Mouse (Mus musculus): ENCODE measurements around the gene 9930021J03Rik. TPM values are rescaled to one million over a fixed set of nuclear protein-coding genes. Genes with fewer than 3 reads are reported as not detected.

9930021J03Rik gene
- polyA plus RNA-seq, 1 experiment from 2014 or later, result 7.1 TPM

DNA sequence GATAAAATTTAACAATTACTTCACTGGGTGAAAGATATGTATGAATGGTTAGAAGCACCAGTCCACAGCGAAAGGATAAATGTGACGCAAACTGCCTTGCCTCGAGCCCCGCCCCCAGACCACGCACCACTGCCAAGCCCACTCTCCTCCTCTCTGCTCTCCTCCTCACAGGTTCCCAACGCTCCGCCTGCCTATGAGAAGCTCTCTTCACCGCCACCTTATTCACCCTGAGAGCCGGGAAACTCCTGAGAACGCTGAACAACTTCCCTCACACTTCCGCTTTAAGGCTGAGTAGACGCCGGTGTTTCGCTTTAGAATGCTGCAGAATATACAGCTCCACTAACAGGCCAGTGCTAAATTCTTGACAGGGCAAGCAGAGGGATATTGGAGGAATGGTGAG is 97.8 kb downstream of the 9930021J03Rik start:
- H3K27me3 ChIP-seq (replicated peaks; ENCODE audit: control insufficient read depth, insufficient read depth, low read length), result no peaks in the 10 kb centered on the region
- H3K4me1 ChIP-seq (replicated peaks; ENCODE audit: control insufficient read depth, insufficient read depth, low read length), result no peaks in the 10 kb centered on the region
- no peak overlapping the region for H3K4me2 ChIP-seq (ENCODE audit: low read length)
- WGBS, result 69% methylated on average over 14 of the region's 14 CpGs
- H3K27ac ChIP-seq (ENCODE audit: low read length), result no peak overlapping the region
- H3K9me3 ChIP-seq (ENCODE audit: control insufficient read depth, low read length), result no peaks in the 10 kb centered on the region
- no peaks in the 10 kb centered on the region for H3K36me3 ChIP-seq (ENCODE audit: control insufficient read depth, insufficient read depth)
- no peak for ATAC-seq
- no peak overlapping the region for H3K9ac ChIP-seq (replicated peaks; ENCODE audit: low read depth, low read length)
- no peak overlapping the region for H3K4me3 ChIP-seq (replicated peaks; ENCODE audit: low read length)

DNA sequence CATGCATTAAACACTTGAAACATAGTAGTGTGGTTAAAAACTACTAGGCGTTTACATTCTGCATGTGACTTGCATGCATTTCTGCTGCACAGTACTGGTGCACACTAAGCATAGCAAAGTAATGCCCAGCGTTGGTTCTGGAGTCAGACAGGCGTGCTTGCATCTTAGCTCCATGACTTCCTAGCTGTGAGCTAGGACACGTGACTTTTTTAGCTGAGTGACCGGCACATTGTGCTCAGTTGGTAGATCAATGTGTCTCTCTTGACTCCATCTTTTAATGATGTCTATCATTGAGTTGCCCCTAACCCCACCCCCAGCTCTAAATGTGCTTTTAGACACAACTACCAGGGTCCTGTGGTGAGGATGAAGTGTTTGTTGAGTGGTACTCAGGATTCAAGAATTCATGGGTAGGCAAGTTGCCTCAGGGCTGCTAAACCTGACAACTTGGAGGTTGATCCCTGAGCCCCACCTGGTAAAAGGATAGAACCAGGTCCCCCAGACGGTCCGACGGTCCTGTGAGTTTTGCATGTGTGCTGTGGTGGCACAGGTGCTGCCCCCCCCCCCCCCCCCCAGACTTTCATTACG is 98.4 kb downstream of the 9930021J03Rik start:
- Histone ChIP-seq H3K4me1 (replicated peaks; ENCODE audit: control insufficient read depth, insufficient read depth, low read length) (no peaks in the 10 kb centered on the region), H3K36me3 (ENCODE audit: control insufficient read depth, insufficient read depth) (no peaks in the 10 kb centered on the region), H3K27ac (ENCODE audit: low read length) (no peak overlapping the region), H3K27me3 (replicated peaks; ENCODE audit: control insufficient read depth, insufficient read depth, low read length) (no peaks in the 10 kb centered on the region), H3K4me2 (ENCODE audit: low read length) (no peak overlapping the region), H3K9ac (replicated peaks; ENCODE audit: low read depth, low read length) (no peak overlapping the region), H3K4me3 (replicated peaks; ENCODE audit: low read length) (no peak overlapping the region), H3K9me3 (ENCODE audit: control insufficient read depth, low read length) (no peaks in the 10 kb centered on the region)
- ATAC-seq, result no peak
- 85% methylated on average over 9 of the region's 9 CpGs for WGBS

DNA sequence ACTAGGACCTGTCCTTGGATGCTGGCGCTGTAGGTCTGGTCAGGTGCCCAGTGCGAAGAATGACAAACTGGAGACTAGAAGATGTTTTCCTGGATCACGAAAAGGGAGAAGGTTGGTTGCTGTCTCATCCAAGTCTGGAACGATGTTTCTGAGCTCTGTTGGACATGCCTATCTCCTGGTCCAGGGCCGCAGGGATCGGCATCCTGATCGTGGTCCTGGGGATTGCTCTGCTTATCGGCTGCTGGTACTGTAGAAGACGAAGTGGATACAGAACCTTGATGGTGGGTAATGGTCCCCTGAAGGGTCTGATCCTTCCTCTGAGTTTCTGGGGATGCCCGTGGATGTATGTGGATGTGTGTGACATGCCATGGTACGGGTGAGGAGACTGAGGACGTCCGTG is 101.4 kb downstream of the 9930021J03Rik start:
- 93% methylated on average over 13 of the region's 13 CpGs for WGBS
- H3K4me3 ChIP-seq (replicated peaks; ENCODE audit: low read length), result no peak overlapping the region
- H3K4me2 ChIP-seq (ENCODE audit: low read length), result no peak overlapping the region
- no peaks in the 10 kb centered on the region for H3K36me3 ChIP-seq (ENCODE audit: control insufficient read depth, insufficient read depth)
- H3K9ac ChIP-seq (replicated peaks; ENCODE audit: low read depth, low read length), result no peak overlapping the region
- no peaks in the 10 kb centered on the region for H3K27me3 ChIP-seq (replicated peaks; ENCODE audit: control insufficient read depth, insufficient read depth, low read length)
- H3K4me1 ChIP-seq (replicated peaks; ENCODE audit: control insufficient read depth, insufficient read depth, low read length), result no peaks in the 10 kb centered on the region
- no peak for ATAC-seq
- no peak overlapping the region for H3K27ac ChIP-seq (ENCODE audit: low read length)
- no peaks in the 10 kb centered on the region for H3K9me3 ChIP-seq (ENCODE audit: control insufficient read depth, low read length)

DNA sequence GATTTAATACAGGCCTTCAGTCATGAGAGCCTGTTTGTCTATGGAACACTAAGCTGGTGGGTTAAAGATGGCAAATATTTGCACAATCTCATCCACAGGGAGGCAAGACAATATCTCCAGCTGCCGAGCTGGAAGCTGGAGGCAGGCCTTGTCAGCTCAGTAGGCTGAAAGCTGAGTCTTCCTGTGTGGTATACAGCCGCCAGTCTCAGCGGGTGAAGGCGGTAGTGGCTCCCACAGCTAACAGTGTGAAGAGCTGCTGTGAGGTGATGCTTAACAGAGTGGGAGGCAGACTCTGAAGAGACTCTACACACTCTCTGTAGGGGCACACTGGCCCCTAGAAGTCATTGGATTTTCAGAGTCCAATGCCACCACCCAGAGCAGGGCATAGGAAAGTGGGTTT is 104.1 kb downstream of the 9930021J03Rik start:
- Histone ChIP-seq H3K9me3 (ENCODE audit: control insufficient read depth, low read length) (no peaks in the 10 kb centered on the region), H3K4me1 (replicated peaks; ENCODE audit: control insufficient read depth, insufficient read depth, low read length) (no peaks in the 10 kb centered on the region), H3K36me3 (ENCODE audit: control insufficient read depth, insufficient read depth) (no peaks in the 10 kb centered on the region), H3K4me2 (ENCODE audit: low read length) (no peak overlapping the region), H3K9ac (replicated peaks; ENCODE audit: low read depth, low read length) (no peak overlapping the region), H3K27ac (ENCODE audit: low read length) (no peak overlapping the region), H3K4me3 (replicated peaks; ENCODE audit: low read length) (no peak overlapping the region), H3K27me3 (replicated peaks; ENCODE audit: control insufficient read depth, insufficient read depth, low read length) (no peaks in the 10 kb centered on the region)
- 77% methylated on average over 4 of the region's 4 CpGs for WGBS
- ATAC-seq, result no peak

DNA sequence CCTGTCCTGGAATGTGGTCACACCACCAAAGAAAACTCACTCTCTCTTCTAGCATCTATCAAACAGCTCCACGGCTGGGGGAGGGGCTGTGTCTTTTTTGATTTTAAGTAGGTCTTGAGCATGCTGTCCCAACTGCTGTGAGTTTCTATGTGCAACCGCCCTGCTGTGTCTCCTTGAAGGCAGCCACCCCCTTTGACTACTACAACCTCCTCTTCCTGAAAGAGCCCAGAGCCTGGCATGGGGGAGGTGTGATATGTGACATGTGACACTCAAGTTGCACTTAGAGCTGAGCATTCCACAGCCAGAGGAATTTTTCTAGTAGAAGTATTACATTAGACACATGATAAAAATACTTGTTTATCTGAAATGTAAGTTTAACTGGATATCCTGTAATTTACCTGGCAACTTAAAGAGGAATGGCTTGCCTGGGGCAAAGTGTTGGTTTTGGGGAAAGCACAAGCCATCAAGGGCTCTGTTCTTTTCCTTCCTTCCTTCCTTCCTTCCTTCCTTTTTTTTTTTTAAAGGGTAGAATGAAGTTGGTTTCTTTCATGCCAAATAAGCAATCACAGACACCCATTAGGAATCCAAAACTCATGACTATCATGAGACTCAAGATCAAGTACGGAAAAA is 108.4 kb downstream of the 9930021J03Rik start, which contains the start of gene Mlana:
Mlana (plus strand) TSS at position 580 of the 630 bp plus-strand sequence.
- H3K27ac ChIP-seq (ENCODE audit: low read length), result no peak within 1 kb of the TSS
- H3K9ac ChIP-seq (replicated peaks; ENCODE audit: low read depth, low read length), result no peak within 1 kb of the TSS
- H3K27me3 ChIP-seq (replicated peaks; ENCODE audit: control insufficient read depth, insufficient read depth, low read length), result no peaks in the 10 kb centered on the region
- no peaks in the 10 kb centered on the region for H3K4me1 ChIP-seq (replicated peaks; ENCODE audit: control insufficient read depth, insufficient read depth, low read length)
- ATAC-seq, result no peak
- H3K36me3 ChIP-seq (ENCODE audit: control insufficient read depth, insufficient read depth), result no peaks in the 10 kb centered on the region
- WGBS, result 64% methylated on average over 3 of the region's 3 CpGs
- H3K4me2 ChIP-seq (ENCODE audit: low read length), result no peak within 1 kb of the TSS
- H3K9me3 ChIP-seq (ENCODE audit: control insufficient read depth, low read length), result no peaks in the 10 kb centered on the region
- H3K4me3 ChIP-seq (replicated peaks; ENCODE audit: low read length), result no peak within 1 kb of the TSS

DNA sequence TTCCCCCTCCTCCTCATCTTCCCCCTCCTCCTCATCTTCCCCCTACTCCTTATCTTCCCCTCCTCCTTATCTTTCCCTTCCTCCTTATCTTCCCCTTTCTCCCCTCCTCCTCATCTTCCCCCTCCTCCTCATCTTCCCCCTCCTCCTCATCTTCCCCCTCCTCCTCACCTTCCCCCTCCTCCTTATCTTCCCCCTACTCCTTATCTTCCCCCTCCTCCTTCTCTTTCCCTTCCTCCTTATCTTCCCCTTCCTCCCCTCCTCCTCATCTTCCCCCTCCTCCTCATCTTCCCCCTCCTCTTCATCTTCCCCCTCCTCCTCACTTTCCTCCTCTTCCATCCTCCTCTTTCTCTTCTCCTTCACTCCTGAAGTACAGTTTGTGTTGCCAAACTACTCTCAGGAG is 108.9 kb downstream of the 9930021J03Rik start:
- H3K4me3 ChIP-seq (replicated peaks; ENCODE audit: low read length), result no peak overlapping the region
- H3K9ac ChIP-seq (replicated peaks; ENCODE audit: low read depth, low read length), result no peak overlapping the region
- H3K27me3 ChIP-seq (replicated peaks; ENCODE audit: control insufficient read depth, insufficient read depth, low read length), result no peaks in the 10 kb centered on the region
- H3K4me2 ChIP-seq (ENCODE audit: low read length), result no peak overlapping the region
- no peaks in the 10 kb centered on the region for H3K4me1 ChIP-seq (replicated peaks; ENCODE audit: control insufficient read depth, insufficient read depth, low read length)
- H3K36me3 ChIP-seq (ENCODE audit: control insufficient read depth, insufficient read depth), result no peaks in the 10 kb centered on the region
- ATAC-seq, result no peak
- H3K27ac ChIP-seq (ENCODE audit: low read length), result no peak overlapping the region
- no peaks in the 10 kb centered on the region for H3K9me3 ChIP-seq (ENCODE audit: control insufficient read depth, low read length)

DNA sequence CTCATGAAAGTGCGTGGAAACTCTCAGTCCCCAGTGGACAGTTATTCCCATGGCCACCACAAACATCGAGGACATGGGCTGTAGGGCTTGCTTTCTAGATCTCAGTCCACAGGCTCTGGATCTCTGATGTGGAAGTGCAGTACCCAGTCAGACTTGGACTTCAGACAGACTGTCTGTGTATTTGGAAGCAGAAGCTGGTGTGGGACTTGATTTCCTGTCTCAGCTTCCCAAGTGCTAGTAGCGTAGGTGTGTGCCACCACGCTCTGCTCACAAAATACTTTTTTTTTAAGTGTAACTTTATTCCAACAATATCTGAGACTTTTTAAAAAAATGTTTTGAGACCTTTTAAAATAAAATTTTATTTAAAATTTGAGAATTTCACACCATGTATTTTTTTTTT is 109.5 kb downstream of the 9930021J03Rik start:
- Histone ChIP-seq H3K4me3 (replicated peaks; ENCODE audit: low read length) (no peak overlapping the region), H3K9ac (replicated peaks; ENCODE audit: low read depth, low read length) (no peak overlapping the region), H3K27ac (ENCODE audit: low read length) (no peak overlapping the region), H3K4me1 (replicated peaks; ENCODE audit: control insufficient read depth, insufficient read depth, low read length) (no peaks in the 10 kb centered on the region), H3K36me3 (ENCODE audit: control insufficient read depth, insufficient read depth) (no peaks in the 10 kb centered on the region), H3K27me3 (replicated peaks; ENCODE audit: control insufficient read depth, insufficient read depth, low read length) (no peaks in the 10 kb centered on the region), H3K4me2 (ENCODE audit: low read length) (no peak overlapping the region), H3K9me3 (ENCODE audit: control insufficient read depth, low read length) (no peaks in the 10 kb centered on the region)
- ATAC-seq, result no peak
- 93% methylated on average over 4 of the region's 4 CpGs for WGBS

DNA sequence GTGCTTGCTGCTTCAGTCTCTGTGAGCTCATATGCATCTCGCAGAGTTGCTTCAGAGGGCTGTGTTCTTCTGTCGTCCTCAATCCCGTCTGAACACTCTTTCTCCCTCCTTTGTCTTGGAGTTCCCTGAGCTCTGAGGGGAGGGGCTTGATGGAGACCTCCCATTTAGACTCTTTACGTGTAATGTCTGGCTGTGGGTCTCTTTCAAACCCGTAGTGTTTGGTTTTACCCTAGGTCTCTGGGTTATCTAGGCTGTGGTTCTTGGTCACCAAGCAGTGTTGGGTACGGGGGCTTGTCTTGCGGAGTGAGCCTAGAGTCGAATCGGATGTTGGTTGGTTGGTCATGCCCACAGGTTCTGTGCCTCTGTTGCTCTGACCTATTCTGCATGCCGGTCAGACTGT is 110.7 kb downstream of the 9930021J03Rik start:
- 78% methylated on average over 10 of the region's 10 CpGs for WGBS
- Histone ChIP-seq H3K9ac (replicated peaks; ENCODE audit: low read depth, low read length) (no peak overlapping the region), H3K9me3 (ENCODE audit: control insufficient read depth, low read length) (no peaks in the 10 kb centered on the region)

DNA sequence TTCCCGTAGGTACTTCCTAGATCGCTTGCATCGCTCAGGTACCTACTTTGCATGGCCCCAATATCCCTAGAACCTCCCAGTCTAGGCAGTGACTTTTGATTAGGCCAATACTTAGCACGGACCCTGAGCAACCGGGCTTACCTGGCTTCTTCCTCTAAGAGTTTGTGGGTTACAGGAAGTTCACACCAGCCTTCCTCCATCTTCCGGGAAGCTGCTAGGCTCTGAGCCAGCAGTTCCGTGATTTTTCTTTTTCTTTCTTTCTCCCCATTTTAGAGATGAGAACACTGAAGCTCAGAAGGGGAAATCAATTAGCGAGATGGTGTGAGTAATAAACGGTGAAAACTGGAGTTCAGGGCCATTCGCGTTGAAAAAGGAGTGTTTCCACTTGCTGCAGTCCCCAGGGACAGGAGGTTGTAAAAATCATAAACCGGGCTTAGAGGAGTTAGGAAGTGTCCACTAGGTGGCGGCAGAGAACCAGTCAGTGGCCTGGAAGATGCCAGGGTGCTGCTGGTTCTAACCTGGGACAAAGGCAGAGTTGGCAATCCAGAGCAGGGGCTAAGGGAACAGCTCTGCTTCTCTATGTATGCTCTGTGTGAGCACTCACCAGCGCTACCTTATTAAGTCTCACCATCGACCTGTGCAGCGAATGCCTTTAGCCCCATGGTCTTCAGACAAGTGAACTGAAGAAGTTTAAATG is 121.8 kb downstream of the 9930021J03Rik start:
- 53% methylated on average over 16 of the region's 16 CpGs for WGBS
- H3K9ac ChIP-seq (replicated peaks; ENCODE audit: low read depth, low read length), result no peak overlapping the region
- H3K27me3 ChIP-seq (replicated peaks; ENCODE audit: control insufficient read depth, insufficient read depth, low read length), result no peaks in the 10 kb centered on the region
- peak; percentile 79 for ATAC-seq
- no peak overlapping the region for H3K4me2 ChIP-seq (ENCODE audit: low read length)
- H3K9me3 ChIP-seq (ENCODE audit: control insufficient read depth, low read length), result no peaks in the 10 kb centered on the region; the same call in 1 of the 2 replicates
- no peaks in the 10 kb centered on the region for H3K4me1 ChIP-seq (replicated peaks; ENCODE audit: control insufficient read depth, insufficient read depth, low read length)
- H3K4me3 ChIP-seq (replicated peaks; ENCODE audit: low read length), result no peak overlapping the region
- H3K36me3 ChIP-seq (ENCODE audit: control insufficient read depth, insufficient read depth), result no peaks in the 10 kb centered on the region
- H3K27ac ChIP-seq (ENCODE audit: low read length), result no peak overlapping the region

More for the DNA sequence above, 110.7 kb downstream of the 9930021J03Rik start:
- no peak overlapping the region for H3K27ac ChIP-seq (ENCODE audit: low read length)
- no peaks in the 10 kb centered on the region for H3K27me3 ChIP-seq (replicated peaks; ENCODE audit: control insufficient read depth, insufficient read depth, low read length)
- no peak overlapping the region for H3K4me2 ChIP-seq (ENCODE audit: low read length)
- no peaks in the 10 kb centered on the region for H3K36me3 ChIP-seq (ENCODE audit: control insufficient read depth, insufficient read depth)
- H3K4me3 ChIP-seq (replicated peaks; ENCODE audit: low read length), result no peak overlapping the region
- ATAC-seq, result no peak
- H3K4me1 ChIP-seq (replicated peaks; ENCODE audit: control insufficient read depth, insufficient read depth, low read length), result no peaks in the 10 kb centered on the region
